Mouse (Mus musculus) testis, adult 2 months (tissue): ENCODE results near the gene Myo1d.

Experiments used
- CTCF ChIP-seq: fragments of 200-500 bp; IDR thresholded peaks from 2 replicates; pipeline ENCODE4 v1.5.1; 2012; ENCODE audit warnings: low read depth, mild to moderate bottlenecking, inconsistent platforms, low read length, moderate library complexity; ENCODE audit not compliant: control insufficient read depth, insufficient read depth, insufficient replicate concordance
- POLR2A ChIP-seq: fragments of 200-500 bp; IDR thresholded peaks from 2 replicates; pipeline ENCODE4 v1.6.1; 2012; ENCODE audit warnings: low read depth, mild to moderate bottlenecking, inconsistent platforms, low read length, moderate library complexity; ENCODE audit not compliant: control insufficient read depth

- TF ChIP-seq CTCF (no peak), POLR2A (no peak)
Measured at GRCm38 (mm10) chr11:80614418-80614817, 165.4 kb downstream of the Myo1d start.
